Mouse (Mus musculus): ENCODE results near the gene Homer3. TPM values are rescaled to one million over a fixed set of nuclear protein-coding genes. Genes with fewer than 3 reads are reported as not detected.

Homer3 gene
- polyA plus RNA-seq, 1 experiment = 5.8 TPM

DNA sequence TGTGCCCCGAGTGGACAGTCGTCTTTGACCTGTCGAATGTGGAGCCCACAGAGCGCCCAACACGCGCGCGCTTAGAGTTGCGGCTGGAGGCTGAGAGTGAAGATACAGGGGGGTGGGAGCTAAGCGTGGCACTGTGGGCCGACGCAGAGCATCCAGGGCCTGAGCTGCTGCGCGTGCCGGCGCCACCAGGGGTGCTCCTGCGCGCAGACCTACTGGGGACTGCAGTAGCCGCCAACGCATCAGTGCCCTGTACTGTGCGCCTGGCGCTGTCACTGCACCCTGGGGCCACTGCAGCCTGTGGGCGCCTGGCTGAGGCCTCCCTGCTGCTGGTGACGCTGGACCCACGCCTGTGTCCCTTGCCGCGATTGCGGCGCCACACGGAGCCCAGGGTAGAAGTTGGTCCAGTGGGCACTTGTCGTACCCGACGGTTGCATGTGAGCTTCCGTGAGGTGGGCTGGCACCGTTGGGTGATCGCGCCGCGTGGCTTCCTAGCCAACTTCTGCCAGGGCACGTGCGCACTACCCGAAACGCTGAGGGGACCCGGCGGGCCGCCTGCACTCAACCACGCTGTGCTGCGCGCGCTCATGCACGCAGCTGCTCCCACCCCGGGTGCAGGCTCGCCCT lies 48.2 kb downstream of the Homer3 start:
- WGBS = 78% methylated on average over 53 of the region's 53 CpGs
- DNase-seq (ENCODE audit: low read depth, low spot score) = no peak

DNA sequence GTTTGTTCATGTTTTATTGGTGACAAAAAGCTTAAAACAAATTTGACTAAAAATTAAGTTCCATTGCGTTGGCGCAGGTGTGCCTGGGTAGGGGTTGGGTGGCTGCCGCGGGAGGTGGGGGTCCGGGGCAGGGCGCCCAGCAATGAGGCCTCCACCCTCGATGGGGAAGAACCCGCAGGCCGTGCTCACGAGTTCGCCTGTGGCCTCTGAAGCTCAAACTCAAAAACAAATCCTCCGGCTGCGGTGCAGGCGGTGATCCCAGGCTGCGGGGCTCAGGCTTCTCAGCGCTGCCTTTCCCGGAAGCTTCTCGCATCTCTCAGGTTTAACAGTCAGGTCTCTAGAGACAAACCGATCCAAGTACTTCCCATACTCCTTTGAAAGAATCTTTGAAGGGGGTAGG lies 48.9 kb downstream of the Homer3 start:
- 92% methylated on average over 19 of the region's 19 CpGs for WGBS
- DNase-seq (ENCODE audit: low read depth, low spot score) = no peak

DNA sequence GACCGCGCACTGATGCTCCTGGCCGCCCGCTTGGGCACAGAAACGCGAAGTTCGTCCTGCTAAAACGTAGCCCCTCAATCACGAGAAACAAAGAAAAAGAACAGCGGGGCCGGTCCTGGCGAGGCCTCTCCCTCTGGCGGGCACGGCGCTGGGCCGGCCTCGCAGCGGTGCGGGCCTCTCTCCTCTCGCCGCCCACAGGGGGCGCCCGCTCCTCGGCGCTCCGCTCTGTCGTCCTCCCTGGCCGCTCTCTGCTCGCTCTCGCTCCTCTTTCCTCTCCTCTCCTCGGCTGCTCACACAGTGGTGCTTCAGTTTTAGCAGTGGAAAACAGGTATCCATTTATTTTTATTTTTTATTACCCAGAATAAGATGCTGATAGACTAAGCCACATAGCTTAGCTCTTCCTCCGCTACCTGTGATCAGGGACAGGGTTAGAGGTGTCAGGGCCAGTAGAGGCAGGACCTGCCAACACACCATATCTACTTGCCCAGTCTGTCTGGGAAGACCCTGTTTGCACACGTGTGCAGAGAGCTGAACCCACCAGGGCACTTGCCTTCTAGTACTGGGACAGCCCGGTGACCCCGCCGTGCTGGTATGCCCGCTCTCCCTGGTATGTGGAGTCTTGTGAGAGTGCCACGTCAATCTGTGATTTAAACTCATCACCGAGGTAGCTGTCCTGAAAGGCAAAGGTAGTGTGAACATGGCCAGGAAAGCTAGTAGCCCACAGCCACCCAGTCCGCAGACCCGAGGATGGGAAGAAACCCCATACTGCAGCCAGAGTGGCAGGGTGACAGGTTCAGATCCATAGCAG lies 49.6 kb downstream of the Homer3 start:
- 56% methylated on average over 41 of the region's 41 CpGs for WGBS
- no peak for DNase-seq (ENCODE audit: low read depth, low spot score)

DNA sequence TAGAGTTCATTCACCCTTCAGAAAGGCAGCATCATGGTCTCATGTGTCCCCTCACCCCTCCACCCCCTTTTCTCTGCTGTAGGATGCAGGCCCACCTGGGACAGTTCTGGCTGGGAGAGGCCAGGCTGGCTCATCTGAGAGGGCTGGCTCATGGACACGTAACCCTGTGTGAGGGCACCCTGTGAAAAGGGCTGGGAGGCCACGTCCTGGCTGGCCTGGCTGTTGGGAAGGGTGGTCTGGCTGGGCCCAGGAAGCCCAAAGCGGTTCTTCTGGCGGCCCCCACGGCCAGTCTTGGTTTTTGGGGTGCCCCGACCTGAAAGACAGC lies 50.2 kb downstream of the Homer3 start:
- 95% methylated on average over 6 of the region's 6 CpGs for WGBS
- DNase-seq (ENCODE audit: low read depth, low spot score) = no peak

DNA sequence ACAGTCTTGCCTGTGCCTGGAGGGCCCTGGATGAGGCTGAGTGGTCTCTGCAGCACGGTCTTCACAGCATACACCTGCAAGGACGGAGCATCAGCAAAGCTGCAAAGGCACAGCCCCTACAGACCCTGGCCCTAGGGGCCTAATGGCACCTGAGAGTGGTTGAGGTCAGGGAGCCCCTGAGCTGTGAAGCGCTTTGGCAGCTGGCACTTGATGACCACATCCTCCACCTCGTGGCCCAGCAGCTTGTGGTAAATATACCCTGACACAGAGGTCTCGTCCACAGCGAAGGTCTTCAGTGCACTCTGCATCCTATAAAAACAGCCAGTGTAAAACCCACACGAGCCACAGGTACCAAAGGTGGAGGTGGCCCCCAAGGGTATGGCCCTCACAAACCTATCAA lies 56.3 kb downstream of the Homer3 start:
- DNase-seq (ENCODE audit: low read depth, low spot score) = no peak
- WGBS = 88% methylated on average over 7 of the region's 7 CpGs

DNA sequence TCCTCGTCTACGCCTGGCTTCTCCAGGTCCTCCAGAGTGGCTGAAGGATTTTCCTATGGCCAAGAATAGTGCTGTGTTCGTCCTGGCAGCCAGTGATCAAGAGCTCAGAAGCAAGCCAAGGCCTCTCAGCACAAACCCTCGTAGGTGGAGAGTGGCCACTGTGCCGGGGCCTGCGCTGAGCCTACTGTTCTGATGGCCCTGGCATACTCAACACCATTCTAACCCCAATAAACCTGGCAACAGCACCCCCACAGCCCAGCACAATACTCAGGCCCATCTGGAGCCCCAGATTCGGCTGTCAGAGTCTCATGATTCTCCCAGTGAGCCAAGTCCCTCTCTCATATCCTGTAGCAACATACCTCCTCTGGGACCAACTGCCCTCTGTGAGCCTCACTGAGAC lies 58.0 kb downstream of the Homer3 start:
- no peak for DNase-seq (ENCODE audit: low read depth, low spot score)
- 90% methylated on average over 7 of the region's 7 CpGs for WGBS

DNA sequence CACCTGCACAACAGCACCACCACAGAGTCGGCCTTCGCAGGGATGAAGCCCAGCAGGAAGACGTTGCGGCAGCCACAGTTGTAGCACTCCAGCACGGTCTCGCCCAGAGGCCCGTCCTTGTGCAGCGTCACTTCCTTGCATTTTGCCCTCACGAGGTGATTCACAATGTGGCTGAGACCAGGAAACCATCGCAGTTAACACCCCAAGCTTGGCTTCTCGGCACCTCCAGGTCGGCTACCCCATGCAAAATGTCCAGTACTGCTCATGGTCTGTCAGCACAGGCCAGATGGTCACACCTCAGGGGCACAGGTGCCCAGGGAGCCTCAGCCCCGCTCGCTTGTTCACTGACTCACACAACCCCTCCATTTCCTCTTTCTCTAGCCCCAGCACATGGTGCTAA lies 59.4 kb downstream of the Homer3 start:
- no peak for DNase-seq (ENCODE audit: low read depth, low spot score)
- 88% methylated on average over 14 of the region's 14 CpGs for WGBS

DNA sequence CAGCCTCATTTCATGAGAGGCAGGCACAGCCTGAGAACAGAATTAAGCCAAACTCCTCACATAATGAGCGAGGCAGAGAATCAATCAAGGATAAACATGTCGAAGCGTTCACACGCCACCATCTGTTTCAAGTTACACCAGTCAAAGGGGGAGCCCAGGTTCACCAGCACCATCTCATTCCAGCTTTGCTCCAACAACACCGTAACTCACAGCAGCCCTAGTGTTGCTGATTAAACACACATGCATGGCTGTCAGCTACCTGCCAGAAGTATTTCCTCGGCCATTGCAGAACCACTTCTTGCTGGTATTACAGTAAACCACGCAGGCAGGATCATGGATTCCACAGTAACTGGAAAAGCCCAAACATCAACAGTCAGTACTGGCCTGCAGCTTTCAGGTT lies 60.4 kb downstream of the Homer3 start:
- WGBS = 90% methylated on average over 7 of the region's 7 CpGs
- DNase-seq (ENCODE audit: low read depth, low spot score) = no peak

DNA sequence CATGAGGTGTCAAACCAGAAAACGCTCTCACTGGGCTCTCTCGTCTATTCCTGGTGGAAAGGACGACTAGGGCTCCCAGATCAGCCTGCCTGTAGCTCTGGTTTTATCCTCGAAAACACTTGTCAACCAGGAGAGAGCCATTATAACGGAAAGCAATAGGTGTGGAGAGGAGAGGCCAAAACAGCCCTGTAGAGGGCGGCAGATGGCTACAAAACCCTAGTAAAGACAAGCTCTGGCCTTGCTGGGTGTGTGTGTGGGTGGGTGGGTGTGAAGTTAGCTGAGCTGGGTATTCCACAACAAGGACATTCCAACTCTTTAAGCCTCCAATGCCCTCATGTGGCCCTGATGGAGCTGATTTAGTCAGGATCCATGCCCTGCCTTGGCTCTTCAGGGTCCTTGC lies 61.1 kb downstream of the Homer3 start:
- WGBS = 59% methylated on average over 6 of the region's 6 CpGs
- no peak for DNase-seq (ENCODE audit: low read depth, low spot score)

Other genes starting within 250 kb of the Homer3 start
- 52.0 and 84.9 TPM in 2 replicates for gene Mau2, start 240.1 kb upstream of the Homer3 start, polyA plus RNA-seq (2012; rRNA removed)
- 10.8 and 11.1 TPM in 2 replicates for gene Sugp1, start 240.0 kb upstream of the Homer3 start, polyA plus RNA-seq (2012; rRNA removed)
- gene Tm6sf2, start 209.9 kb upstream of the Homer3 start, polyA plus RNA-seq (2012; rRNA removed) = 458 and 745 TPM in 2 replicates
- 0.42 and 0.70 TPM in 2 replicates for gene Hapln4, start 199.4 kb upstream of the Homer3 start, polyA plus RNA-seq (2012; rRNA removed)
- gene Ncan, start 162.0 kb upstream of the Homer3 start, polyA plus RNA-seq (2012; rRNA removed) = 0.06 and 0.10 TPM in 2 replicates
- gene Nr2c2ap, start 151.5 kb upstream of the Homer3 start, polyA plus RNA-seq (2012; rRNA removed) = 23.2 and 25.3 TPM in 2 replicates
- gene Rfxank, start 143.7 kb upstream of the Homer3 start, polyA plus RNA-seq (2012; rRNA removed) = 22.5 and 32.6 TPM in 2 replicates
- gene Borcs8, start 143.3 kb upstream of the Homer3 start, polyA plus RNA-seq (2012; rRNA removed) = 69.2 and 73.2 TPM in 2 replicates
- gene Mef2b, start 143.1 kb upstream of the Homer3 start, polyA plus RNA-seq (2012; rRNA removed) = 3.0 and 4.9 TPM in 2 replicates
- 52.9 and 69.2 TPM in 2 replicates for gene Tmem161a, start 110.5 kb upstream of the Homer3 start, polyA plus RNA-seq (2012; rRNA removed)
- gene Slc25a42, start 70.5 kb upstream of the Homer3 start, polyA plus RNA-seq (2012; rRNA removed) = 15.5 and 23.1 TPM in 2 replicates
- 20.2 and 28.8 TPM in 2 replicates for gene Sugp2, start 48.6 kb upstream of the Homer3 start, polyA plus RNA-seq (2012; rRNA removed)
- 13.6 and 15.2 TPM in 2 replicates for gene Armc6, start 48.4 kb upstream of the Homer3 start, polyA plus RNA-seq (2012; rRNA removed)
- 40.9 and 57.8 TPM in 2 replicates for gene Ddx49, start 19.7 kb downstream of the Homer3 start, polyA plus RNA-seq (2012; rRNA removed)
- 438 and 500 TPM in 2 replicates for gene Cope, start 19.7 kb downstream of the Homer3 start, polyA plus RNA-seq (2012; rRNA removed)
- gene Cers1, start 32.9 kb downstream of the Homer3 start, polyA plus RNA-seq (2012; rRNA removed) = 0.36 and 0.64 TPM in 2 replicates
- 0.14 and 0.26 TPM in 2 replicates for gene Gdf1, start 47.0 kb downstream of the Homer3 start, polyA plus RNA-seq (2012; rRNA removed)
- 24.5 and 35.3 TPM in 2 replicates for gene Upf1, start 70.5 kb downstream of the Homer3 start, polyA plus RNA-seq (2012; rRNA removed)
- gene Comp, start 90.7 kb downstream of the Homer3 start, polyA plus RNA-seq (2012; rRNA removed) = 0.15 and 0.25 TPM in 2 replicates
- 7.6 and 9.3 TPM in 2 replicates for gene Crtc1, start 156.8 kb downstream of the Homer3 start, polyA plus RNA-seq (2012; rRNA removed)
- 16.8 and 22.1 TPM in 2 replicates for gene Klhl26, start 194.1 kb downstream of the Homer3 start, polyA plus RNA-seq (2012; rRNA removed)
- gene Tmem59l, start 204.5 kb downstream of the Homer3 start, polyA plus RNA-seq (2012; rRNA removed) = 2.1 and 2.4 TPM in 2 replicates
- gene Crlf1, start 210.3 kb downstream of the Homer3 start, polyA plus RNA-seq (2012; rRNA removed) = 1.1 and 2.0 TPM in 2 replicates
- 137 and 159 TPM in 2 replicates for gene Rex1bd, start 223.9 kb downstream of the Homer3 start, polyA plus RNA-seq (2012; rRNA removed)
- 768 and 796 TPM in 2 replicates for gene Uba52, start 228.0 kb downstream of the Homer3 start, polyA plus RNA-seq (2012; rRNA removed)
- 422 and 497 TPM in 2 replicates for gene Fkbp8, start 244.9 kb downstream of the Homer3 start, polyA plus RNA-seq (2012; rRNA removed)
- 64.3 and 72.6 TPM in 2 replicates for gene Kxd1, start 245.1 kb downstream of the Homer3 start, polyA plus RNA-seq (2012; rRNA removed)

Data from large intestine, adult 2 months (tissue).